Mouse (Mus musculus) left cerebral cortex, adult 8-10 months (tissue): Measurements from ENCODE around the gene Nos1ap. TPM values are rescaled to one million over a fixed set of nuclear protein-coding genes. Genes with fewer than 3 reads are reported as not detected.

Source experiments
- DNase-seq, 2 experiments: peaks; one replicate each; pipeline ENCODE4 v3.0.0; 2022; ENCODE audit warnings: low spot score in 2 of 2
- total RNA-seq, 4 experiments: library from RNA; stranded (reverse); gene quantifications; 2 replicates each; pipeline ENCODE4 v1.2.4; 2022

Nos1ap gene
- total RNA-seq, 4 experiments from 2014 or later = 191 to 209 (median 206) TPM

DNA sequence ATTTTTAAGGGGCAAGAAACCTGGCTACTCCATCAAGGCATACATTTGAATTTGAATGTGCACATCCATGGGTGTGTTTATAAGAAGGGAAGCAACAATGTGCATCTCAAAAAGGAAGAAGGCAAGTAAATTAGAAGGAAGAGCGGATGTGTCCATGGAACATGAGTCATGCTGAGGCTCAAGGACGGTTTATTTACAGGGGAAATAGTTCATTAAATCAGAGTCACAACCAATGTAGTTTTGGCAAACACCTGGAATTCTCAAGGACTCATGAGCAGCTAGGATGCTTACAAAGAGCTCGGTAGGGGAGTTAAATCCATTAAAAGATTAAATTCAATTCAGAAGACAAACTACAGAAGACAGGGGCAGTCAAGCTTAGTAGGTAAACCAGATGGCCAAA is 169.7 kb downstream of the Nos1ap start:
- no peak for DNase-seq

DNA sequence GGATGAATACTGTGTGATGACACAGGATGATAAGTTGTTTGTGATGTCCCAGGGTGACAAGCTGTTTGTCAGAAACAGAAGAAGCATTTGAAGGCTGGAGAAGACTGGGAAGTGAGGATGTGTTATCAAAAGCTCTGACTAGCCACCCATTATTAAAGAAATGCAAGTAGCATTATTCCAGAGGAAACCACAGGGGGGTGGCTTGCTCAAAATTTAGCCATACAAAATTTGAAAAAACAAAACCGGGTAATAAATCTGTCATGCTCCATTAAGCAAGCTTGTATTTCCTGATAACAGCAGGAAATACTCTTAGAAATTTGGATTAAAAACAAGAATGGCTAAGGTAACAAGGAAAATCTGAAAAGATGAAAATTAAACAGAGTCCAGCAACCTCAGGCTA is 171.5 kb downstream of the Nos1ap start:
- no peak for DNase-seq

- no peak for DNase-seq
Observed at GRCm38 (mm10) chr1:170416967-170417366, 172.7 kb downstream of the Nos1ap start.

- no peak for DNase-seq
Observed at GRCm38 (mm10) chr1:170416206-170416605, 173.5 kb downstream of the Nos1ap start.

GRCm38 (mm10) chr1:170415395-170415794 is 174.3 kb downstream of the Nos1ap start:
- DNase-seq = no peak

- no peak for DNase-seq
Observed at GRCm38 (mm10) chr1:170410402-170411191, 179.1 kb downstream of the Nos1ap start.

- peak in 1 of 2 experiments; percentile 50 for DNase-seq
Observed at GRCm38 (mm10) chr1:170409091-170409490, 180.6 kb downstream of the Nos1ap start.

DNA sequence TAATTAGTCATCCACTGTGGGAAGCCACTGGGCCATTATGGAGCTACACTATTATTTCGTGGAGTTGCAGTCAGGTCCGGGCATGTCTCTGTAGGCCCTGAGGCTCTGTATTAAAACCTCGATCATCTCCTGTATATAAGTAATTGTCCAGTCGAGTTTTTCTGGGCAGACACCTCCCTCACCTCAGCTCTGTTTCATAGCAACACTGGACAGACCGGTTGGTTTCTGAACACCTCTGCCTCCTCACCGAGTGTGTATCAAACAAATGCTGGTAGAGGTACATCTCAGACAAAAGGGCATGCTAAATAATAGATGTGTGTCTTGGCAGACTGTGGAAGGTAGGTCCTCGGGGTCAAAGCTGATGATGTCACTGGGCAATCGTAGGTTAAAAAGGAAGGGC is 182.7 kb downstream of the Nos1ap start:
- no peak for DNase-seq

GRCm38 (mm10) chr1:170405152-170405551 is 184.5 kb downstream of the Nos1ap start:
- no peak for DNase-seq

DNA sequence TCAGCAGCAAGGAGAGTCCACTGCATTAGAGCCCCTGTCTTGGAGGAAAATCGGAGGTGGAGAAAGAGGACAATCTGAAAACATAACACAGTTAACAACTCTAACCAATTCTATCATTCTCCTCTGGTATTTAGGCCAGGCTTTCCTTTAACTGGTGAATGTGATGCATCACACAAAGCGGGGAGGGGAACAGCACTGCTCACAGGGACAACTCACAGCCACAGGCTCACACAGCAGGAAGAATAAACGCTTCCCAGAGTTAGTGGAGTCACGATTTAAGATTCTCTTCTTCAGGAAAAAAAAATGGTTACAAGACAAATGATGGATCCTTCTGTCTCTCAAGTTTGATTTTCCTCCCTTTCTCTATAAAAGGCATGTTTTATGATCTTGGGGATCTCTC is 187.0 kb downstream of the Nos1ap start:
- no peak for DNase-seq

GRCm38 (mm10) chr1:170398866-170399265 is 190.8 kb downstream of the Nos1ap start:
- DNase-seq = no peak

DNA sequence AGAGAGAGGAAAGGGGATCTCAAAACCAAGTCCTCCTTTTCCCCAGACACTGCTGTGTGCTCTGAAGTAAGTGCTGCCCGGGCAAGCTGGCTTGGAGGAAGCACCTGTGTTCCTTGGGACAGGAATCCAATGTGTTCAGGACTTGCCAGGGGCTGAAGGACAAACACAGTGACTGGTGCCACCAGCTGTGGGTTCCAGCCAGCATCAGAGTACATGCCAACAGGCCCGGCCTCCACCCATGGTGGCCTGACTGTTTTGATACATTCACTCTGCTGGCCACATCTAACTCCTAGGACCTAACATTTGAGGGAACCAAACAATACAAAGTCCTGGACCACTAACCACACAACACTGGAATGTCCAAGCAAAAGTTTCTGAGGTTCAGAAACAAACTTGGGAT is 194.6 kb downstream of the Nos1ap start:
- DNase-seq = no peak

GRCm38 (mm10) chr1:170394641-170395040 is 195.0 kb downstream of the Nos1ap start:
- DNase-seq = no peak

DNA sequence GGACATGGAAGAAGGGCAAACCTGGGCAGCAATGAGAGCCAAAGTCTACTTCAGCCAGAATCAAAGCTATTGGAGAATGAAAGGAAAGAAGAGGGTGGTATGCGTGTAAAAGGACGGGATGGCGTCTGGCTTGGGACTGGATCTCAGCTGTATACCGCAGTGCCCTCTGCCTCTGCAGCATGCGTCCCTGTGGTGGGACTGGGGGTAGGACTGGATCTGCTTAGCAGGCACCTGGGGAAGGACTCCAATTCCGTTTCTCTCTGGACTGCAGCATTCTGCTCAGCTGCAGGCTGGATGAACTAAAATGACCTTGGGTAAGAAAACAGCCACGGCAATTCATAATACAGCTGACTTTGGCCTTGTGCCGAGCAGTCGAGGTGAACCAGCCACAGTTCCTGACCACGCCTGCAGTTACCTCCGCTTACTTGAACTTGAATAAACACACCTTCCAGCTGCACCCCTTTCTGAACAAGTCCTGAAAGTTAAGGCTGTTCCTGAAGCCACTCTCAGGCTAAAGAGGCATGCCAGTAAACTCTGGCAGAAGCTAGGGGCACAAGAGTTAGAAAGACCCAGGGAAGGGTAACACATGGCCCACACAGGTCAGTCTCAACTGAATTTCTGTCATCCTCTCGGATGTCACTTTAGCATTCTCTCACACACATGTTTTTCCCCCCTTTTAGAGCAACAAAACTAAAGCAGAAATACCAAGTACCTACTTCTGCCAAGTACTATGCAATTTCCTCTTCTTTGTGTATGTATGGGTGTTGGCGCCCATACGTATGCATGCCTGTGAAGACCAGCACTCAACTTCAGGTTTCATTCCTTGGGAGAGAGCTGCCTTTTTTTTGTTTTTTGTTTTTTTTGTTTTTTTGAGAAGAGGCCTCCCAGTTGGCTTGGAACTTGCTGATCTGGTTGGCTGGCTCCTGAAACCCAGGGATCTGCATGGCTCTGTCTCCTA is 196.6 kb downstream of the Nos1ap start:
- no peak for DNase-seq

DNA sequence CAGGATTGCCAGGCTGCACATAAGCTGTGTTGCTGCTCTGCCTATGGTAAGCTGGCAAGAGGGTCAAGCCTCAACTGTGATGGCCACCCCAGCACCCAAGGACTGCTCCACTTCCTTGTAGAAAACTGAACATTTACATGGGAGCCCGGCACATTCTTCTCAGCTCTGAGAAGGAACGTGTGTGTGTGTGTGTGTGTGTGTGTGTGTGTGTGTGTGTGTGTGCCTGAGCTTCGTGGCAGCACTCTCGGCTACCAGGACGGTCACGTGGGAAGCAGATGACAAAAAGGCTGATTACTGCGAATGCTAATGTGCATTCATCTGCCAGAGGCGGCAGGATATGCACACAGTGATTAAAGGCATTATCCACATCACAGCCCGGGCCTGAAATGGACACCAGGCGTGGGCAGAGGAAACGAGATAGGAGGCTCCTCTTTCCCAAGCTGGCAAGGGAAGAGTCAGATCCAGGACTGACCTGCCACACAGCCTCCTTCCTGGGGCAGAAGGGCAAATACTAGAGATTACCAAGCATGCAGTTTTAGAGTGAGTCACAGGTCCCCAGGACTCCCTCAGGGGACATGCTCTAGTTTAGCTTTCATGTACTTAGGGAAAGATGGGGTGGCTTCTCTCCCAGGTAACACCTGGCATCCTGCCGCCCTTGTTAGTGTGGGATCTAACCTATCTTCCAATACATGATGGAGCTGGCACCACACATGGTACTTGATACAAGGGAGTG is 202.3 kb downstream of the Nos1ap start:
- DNase-seq = peak in 1 of 2 experiments; percentile 76

DNA sequence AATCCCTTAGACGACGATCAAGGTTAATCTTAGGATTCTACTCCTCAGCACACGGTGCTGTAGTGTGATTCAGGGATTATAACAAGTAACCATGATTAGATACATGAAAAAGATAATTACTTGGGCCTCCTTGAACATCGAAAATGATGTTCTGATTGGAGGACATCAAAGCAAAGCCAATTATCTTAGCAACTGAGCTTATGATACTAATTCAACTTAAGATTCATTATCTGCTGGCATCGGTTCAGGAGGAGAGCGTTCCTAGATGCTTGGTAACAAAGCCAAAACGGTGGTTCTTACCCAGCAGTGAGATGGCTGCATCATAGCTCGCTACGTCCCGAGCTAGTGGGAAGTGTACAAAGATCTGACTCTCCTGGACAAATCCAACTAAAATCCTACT is 204.2 kb downstream of the Nos1ap start:
- no peak for DNase-seq

DNA sequence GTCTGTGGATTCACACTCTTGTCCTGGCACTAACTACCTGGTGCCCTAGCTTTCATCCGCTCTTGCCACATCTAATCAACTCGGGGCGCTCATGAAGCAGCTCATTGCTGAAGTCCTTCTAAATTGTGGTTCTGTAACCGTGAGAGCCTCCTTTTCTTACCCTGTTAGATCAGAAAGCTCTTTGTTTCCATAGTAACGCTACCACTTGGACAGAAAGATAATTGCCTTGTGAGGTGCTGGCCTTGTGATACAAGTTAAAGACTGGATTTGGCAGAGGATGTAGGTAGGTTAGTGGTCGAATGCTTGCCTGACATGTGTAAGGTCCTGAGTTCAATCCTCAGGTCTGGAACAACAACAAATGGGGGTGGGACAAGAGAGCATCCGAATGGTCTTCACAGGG is 206.1 kb downstream of the Nos1ap start:
- no peak for DNase-seq

DNA sequence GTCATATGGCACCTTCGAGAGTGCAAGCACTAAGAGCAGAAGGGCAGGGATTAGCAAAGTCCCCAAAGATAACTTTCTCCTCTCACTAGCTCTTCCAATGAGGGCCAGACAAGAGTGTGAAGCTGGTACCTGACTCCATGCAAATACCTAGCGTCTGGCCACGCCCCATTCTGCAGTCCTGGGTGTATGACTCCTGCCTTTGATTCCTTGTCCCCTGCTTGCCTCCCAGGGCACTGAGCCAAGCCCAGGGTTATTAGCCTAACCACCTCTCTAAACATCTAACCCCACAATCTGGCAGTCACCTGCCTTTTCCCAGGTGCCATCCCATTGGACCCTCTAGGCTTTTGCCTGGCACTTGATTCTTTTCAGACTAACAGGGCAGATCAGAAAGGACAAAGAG is 208.2 kb downstream of the Nos1ap start:
- DNase-seq = no peak

DNA sequence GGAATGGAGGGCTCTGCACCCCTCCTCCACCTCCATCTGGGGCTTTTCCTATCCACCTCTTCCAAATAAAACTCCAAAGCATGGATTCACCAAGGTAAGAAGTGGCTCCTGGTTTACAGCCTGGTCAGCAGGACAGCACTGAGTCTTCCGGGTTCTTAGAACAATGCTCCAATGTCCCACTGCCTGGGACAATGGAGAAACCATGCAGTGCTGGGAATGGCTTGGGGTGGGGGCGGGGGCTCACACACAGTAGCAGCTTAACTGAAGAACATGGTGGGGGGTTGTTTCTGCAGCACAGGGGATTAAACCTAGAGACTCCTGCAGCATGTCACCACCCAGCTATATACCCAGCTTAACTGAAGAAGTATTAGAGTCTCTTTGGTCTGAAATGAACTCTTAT is 209.2 kb downstream of the Nos1ap start:
- no peak for DNase-seq

- DNase-seq = no peak
Observed at GRCm38 (mm10) chr1:170375721-170376120, 213.9 kb downstream of the Nos1ap start.

DNA sequence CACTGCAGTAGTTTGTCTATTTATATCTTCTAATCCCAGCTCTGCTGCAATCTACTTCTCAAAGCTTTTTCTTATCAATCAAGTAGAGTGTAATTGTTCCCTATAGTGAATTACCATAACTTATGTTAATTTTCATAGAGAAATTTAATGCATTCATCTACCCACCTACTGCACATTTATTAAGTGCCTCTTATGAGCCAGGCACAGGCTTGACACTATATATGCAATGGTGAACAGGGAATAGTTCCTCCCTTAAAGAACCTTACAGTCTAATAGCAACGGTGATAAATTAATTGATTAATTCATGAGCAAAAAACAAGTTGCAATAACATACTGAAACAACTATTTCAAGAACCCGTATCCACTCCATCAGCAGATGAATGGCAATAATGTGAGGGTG is 215.9 kb downstream of the Nos1ap start:
- DNase-seq = no peak
